Mouse (Mus musculus): ENCODE data around the gene Nabp1.

GRCm38 (mm10) chr1:51520246-51520780 lies 42.1 kb upstream of the Nabp1 start:
- TF ChIP-seq CTCF (IDR thresholded peaks at IDR 0.05; ENCODE audit: low read depth): no peak
- no peak for TF ChIP-seq EP300 (IDR thresholded peaks at IDR 0.05; ENCODE audit: low read depth)
